Mouse (Mus musculus) gonadal fat pad, adult 2 months (tissue): ENCODE results near the gene Srrd. TPM values are rescaled to one million over a fixed set of nuclear protein-coding genes. Genes with fewer than 3 reads are reported as not detected.

Source experiments
- DNase-seq: peaks from one replicate; pipeline ENCODE4 v3.0.0-alpha.2; 2012; ENCODE audit warnings: low read depth
- polyA plus RNA-seq: library from polyadenylated mRNA; depleted of rRNA; stranded (reverse); fragments of >200 nt; gene quantifications from 2 replicates; pipeline ENCODE4 v1.2.3, GENCODE M21; 2012; rRNA removed

Srrd gene
- polyA plus RNA-seq, 1 experiment = 45.8 TPM

DNA sequence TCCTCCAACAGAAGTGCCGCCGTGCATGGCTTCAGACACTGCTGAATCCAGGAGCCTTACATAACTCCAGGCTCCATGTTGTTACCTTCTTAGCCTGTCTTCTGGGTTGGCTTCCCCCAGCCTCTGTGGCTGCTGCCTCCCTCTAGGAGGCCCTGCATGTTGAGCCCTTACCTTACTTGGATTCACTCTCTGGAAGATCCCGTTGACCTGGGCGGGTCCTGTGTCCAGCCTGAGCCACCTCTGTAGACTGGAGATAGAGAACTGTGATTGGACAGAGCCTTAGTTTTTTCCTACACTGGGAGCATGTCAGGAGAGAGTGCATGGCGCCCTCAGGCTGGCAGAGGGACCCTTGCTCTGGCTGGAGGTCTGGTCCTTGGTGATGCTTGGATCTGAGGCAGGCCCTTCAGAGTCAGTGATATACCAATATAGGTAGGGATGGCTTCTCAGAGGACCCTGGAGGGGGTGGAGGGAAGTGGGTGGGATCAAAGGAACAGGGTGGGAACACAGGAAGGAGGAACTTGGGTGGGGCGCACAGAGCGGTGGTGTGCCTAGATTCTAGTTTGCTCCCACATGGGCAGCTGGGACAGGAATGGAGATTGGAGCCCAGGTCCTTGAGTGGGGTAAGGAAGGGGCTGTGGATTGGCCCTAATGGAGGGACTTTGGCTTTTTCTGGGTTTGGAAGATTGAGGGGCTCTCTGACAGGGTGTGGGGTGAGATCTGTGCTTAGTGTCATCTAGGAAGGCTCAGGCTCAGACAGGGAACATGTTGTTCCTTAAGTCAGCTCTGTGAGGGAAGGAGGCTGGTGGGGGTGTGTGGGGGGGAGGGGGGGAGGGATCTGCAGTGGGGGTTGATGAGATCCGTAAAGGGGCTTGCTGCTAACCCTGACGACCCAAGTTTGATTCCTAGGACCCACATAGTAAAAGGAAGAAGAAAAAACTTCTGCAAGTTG is 54.4 kb downstream of the Srrd start:
- no peak for DNase-seq

DNA sequence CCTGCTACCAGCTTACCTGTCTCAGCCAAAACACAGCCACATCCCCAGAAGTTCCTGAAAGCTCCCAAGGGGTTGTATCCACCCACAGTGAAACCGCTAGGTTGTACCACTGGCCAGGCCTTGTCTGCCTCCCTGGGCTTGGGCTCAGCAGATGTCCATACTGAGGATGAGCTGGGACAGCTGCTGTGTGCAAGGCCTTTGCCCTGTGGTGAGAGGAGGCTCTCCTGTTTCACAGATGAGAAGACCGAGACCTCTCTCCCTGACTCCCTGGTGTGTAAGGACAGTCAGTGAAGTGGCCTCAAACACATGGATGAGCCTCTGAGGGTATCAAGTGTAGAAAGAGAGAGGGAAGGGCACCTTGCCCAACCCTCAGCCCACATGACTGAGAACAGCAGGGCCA is 55.2 kb downstream of the Srrd start:
- DNase-seq = no peak

Other genes with a start within 250 kb of the Srrd start
- 309 and 372 TPM in 2 replicates for gene Cryba4, start 90.5 kb downstream of the Srrd start, polyA plus RNA-seq
- 7.3 and 7.7 TPM in 2 replicates for gene Crybb1, start 87.2 kb downstream of the Srrd start, polyA plus RNA-seq
- gene Tpst2, start 66.3 kb downstream of the Srrd start, polyA plus RNA-seq = 243 and 387 TPM in 2 replicates
- 28.0 and 29.1 TPM in 2 replicates for gene Tfip11, start 16.7 kb downstream of the Srrd start, polyA plus RNA-seq
- 28.6 and 34.0 TPM in 2 replicates for gene Hps4, start within 50 bp of the Srrd start, polyA plus RNA-seq
- gene Gm6583, start 13.0 kb upstream of the Srrd start, polyA plus RNA-seq = 0.05 TPM in 1 of 2 replicates, not detected in the other
- 0.82 and 0.91 TPM in 2 replicates for gene Asphd2, start 51.8 kb upstream of the Srrd start, polyA plus RNA-seq
- 0.04 and 0.06 TPM in 2 replicates for gene Gm6588, start 106.4 kb upstream of the Srrd start, polyA plus RNA-seq
- gene Sez6l, start 234.1 kb upstream of the Srrd start, polyA plus RNA-seq = 2.4 and 2.6 TPM in 2 replicates